Mouse (Mus musculus) brain, embryonic 14.5 days (tissue): ENCODE measurements at regions not wholly inside any gene's neighbourhood (a gene's known extent, or its start where the extent isn't known, plus 50 kb on each side); places are given as distances from the start of the nearest gene placed in this dataset.

Source experiments
- CTCF ChIP-seq: fragments of 200-500 bp; IDR thresholded peaks from 2 replicates; pipeline ENCODE4 v1.5.1; 2012; ENCODE audit warnings: inconsistent platforms, mild to moderate bottlenecking, moderate library complexity, borderline replicate concordance; ENCODE audit not compliant: insufficient read depth, insufficient read length; ENCODE audit errors: extremely low read depth
- POLR2A ChIP-seq: fragments of 200-500 bp; IDR thresholded peaks from 2 replicates; pipeline ENCODE4 v1.6.1; 2012; ENCODE audit warnings: mild to moderate bottlenecking, inconsistent platforms, borderline replicate concordance; ENCODE audit not compliant: poor library complexity, insufficient read depth, insufficient read length, severe bottlenecking; ENCODE audit errors: extremely low read depth

- TF ChIP-seq POLR2A (no peak), CTCF (no peak)
These were observed 403.7 kb upstream of the Nr5a2 start for GRCm38 (mm10) chr1:137363969-137364368.
